Mouse (Mus musculus): Measurements from ENCODE around the gene Slc38a1.

- no peak for TF ChIP-seq CTCF (IDR thresholded peaks at IDR 0.05; ENCODE audit: borderline replicate concordance, insufficient read depth, low read depth, low read length)
- TF ChIP-seq POLR2A (IDR thresholded peaks at IDR 0.05; ENCODE audit: borderline replicate concordance, insufficient read depth, low read length), result no peak
Observed at GRCm38 (mm10) chr15:96639630-96640029, 3.1 kb downstream of the Slc38a1 start.

Measured in cerebellum, adult 2 months (tissue).